Mouse (Mus musculus) ES-Bruce4 (cell line): ENCODE results near the gene Vamp5.

Source experiments
- CTCF ChIP-seq: IDR thresholded peaks from one replicate; pipeline ENCODE4 v1.8.1; 2011; ENCODE audit warnings: low read depth, low read length
- POLR2A ChIP-seq: IDR thresholded peaks from one replicate; pipeline ENCODE4 v1.8.1; 2011; ENCODE audit warnings: low read length; ENCODE audit not compliant: insufficient read depth

DNA sequence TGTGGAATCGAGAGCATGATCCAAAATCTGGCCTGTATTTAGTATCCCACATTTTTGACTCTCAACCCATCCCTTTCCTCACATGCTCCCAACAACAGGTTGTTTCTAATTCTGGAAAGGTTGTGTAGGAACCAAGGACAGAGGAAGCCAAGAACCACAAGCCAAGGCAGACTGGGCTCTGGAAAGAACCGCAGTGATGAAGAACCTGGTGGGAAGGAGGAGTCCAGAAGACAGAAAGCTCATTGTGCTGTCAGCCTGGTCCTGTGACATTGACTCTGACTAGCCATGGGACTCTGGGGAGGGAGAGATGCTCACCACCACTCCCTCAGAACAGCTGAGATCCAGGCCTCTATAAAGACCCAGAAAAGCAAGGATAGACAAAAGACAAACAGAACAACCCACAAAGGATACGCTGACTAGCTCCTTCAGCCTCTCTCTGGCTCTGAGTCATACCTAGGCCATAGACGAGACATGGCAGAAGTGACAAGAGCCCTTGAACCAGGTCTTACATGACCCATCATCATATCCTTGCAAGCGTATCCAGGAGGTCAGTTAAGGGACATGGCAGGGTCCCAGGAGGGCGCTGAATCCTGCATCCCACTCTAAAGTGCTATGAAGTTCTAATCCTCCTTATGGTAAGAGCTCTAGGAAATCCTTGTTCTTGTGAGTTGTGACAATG lies 3.0 kb upstream of the Vamp5 start:
- TF ChIP-seq CTCF (no peak), POLR2A (no peak)
